Mouse (Mus musculus): ENCODE data around the gene Gpr37l1.

The Gpr37l1 gene

DNA sequence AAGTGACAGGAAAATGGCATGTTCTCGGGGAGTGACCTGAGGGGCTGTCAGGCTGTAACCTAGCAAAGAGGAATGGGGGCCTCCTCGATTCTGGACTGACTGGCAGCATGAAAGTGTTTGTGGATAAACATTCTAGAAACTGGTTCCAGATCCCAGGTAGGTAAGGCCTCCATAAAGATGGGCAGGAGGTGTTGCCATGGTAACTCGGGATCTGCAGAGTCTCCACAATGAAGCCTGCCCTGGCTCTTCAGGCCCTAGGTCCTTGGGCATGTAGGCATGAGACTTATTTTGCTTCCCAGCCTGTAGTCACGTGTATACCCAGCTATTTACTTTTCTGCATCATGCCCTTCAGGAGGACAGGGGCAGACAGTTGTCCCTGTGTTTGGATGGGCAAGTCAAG is 13.8 kb upstream of the Gpr37l1 start:
- no peak for DNase-seq

DNA sequence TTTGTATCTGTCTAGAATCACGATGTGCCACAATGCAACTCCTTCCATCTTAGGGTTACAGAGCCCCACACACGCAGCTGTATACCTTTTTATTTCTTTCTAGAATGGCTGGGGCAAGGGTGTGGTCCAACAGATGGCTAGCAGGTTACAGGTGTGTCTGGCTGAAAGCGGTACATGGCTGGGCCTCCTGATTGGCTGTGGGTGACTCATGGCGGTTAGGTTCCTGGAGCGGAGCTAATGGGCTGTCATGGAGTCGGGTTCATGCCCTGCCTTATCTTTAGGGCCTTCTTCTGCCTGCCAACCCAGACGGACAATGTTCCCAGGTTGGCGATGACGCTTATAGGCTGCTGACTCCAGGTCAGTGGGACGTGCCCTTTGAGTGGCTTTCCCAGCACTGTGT is 13.3 kb upstream of the Gpr37l1 start:
- DNase-seq: no peak

DNA sequence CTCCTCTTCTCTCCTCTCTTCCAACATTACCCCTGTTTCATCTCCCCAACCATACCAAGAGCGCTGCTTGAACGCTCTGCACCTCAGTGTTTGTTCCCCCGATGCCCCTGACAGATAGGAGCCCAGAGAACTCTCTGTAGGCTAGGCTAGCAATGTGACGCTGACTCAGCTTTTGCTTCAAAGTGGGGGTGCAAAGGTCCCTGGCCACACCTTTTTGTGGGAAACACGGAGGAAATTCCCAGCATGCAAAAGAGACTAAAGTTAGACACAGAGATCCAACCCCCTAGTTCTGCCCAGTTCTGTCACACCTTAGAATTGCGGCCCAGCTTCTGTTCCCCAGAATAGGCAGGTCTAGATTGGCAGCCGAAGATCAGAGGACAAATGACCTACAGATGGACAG is 11.4 kb upstream of the Gpr37l1 start:
- DNase-seq: no peak

DNA sequence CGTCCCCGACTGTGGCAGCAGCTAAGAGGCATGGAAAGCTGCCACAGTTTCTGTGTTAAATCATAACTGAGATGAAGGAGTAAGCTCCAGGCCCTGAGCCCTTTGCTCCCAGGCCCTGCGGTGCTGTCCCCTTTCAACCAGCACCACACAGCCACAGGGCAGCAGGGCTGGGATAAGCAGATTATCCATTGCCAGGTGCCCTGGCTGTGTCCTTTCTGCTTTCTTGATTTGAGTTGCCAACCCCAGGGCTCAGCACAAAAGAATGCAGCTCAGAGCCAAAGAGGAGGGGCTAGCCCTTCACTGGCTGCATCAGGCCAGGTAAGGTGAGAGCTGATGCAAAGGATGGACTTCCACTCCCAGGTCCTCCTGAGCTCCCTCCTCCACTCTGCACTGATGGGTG is 10.2 kb upstream of the Gpr37l1 start:
- no peak for DNase-seq

DNA sequence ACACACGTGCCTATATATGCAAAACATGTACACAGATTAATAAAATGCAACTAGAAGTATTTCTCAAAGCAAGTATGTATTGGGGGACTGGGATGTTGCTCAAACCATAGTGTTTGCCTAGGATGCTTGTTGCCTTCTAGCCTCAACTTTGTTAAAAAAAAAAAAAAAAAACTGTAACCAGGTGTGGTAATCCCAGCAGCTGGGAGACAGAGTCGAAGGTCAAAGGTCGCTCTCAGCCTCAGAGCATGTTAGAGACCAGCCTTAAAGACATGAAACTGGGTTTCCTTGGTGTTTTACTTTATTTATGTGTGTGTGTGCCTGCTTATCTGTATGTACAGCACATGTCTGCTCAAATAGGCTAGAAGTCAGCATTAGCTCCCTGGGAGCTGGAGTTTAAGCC is 7.7 kb upstream of the Gpr37l1 start:
- DNase-seq: no peak

DNA sequence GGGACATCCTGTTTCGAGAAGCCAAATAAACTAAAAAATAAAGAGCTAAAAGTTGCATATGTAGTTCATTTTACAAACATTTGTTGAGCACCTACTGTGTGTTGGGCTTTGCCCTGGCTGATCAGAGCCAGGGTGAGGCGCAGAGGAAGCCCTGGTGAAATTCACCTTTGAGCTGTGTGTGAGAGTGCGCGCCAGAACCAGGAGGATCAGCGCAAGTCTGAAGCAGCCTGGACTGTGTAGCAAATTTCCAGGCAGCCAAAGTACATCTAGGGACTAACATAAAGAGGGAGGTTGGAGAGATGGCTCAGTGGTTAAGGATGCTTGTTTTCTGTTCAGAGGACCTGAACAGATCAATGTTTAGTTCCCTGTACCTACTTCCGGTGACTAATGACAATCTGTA is 5.8 kb upstream of the Gpr37l1 start:
- no peak for DNase-seq

DNA sequence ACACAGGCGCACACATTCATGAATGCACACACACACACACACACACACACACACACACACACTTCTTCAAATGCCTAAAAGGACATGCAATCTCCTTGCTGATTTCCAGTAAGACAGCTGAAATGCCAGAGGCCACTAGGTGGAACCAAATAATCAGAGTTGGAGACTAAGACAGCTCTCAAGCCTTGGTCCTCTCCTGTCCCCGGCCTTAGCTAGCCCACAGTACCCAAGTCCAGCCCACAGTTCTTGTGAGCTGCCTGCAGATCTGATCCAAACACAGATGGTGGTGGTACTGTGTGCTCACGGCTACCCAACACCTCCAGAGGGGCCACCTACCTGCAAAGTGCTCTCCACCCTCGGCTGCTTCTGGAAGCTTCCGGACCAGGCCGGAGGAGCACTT is 4.5 kb upstream of the Gpr37l1 start:
- DNase-seq: peak; percentile 48

DNA sequence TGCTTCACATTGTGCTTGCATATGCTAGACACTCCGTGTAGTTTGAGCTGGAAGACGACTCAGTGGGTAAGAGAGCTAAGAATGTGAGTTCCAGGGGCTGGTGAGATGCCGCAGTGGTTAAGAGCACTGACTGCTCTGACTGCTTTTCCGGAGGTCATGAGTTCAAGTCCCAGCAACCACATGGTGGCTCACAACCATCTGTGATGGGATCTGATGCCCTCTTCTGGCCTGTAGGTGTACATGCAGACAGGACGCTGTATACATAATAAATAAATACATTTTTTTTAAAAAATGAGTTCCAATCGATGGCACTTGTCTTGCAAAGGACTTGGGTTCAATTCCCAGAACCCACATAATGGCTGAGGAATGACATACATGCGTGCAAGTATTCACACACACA is 3.7 kb upstream of the Gpr37l1 start:
- no peak for DNase-seq

DNA sequence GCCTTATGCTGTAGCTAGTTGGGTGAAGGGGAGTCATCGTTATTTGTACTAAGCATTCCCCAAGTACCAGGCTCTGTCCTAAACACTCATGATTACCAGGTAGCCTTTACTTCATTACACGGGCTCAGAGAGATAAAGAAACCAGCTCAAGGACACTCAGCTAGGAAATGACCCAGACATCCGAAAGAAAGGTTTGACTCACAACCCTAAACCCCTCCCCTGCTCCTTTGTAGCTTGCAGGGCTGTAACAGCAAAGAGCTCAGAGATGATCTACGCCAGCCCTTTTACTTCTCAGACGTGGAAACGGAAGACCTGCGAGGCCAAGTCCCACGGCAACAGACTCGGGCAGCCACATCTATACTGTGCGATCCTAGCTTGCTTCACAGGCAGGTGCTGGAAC is 2.8 kb upstream of the Gpr37l1 start:
- no peak for DNase-seq

DNA sequence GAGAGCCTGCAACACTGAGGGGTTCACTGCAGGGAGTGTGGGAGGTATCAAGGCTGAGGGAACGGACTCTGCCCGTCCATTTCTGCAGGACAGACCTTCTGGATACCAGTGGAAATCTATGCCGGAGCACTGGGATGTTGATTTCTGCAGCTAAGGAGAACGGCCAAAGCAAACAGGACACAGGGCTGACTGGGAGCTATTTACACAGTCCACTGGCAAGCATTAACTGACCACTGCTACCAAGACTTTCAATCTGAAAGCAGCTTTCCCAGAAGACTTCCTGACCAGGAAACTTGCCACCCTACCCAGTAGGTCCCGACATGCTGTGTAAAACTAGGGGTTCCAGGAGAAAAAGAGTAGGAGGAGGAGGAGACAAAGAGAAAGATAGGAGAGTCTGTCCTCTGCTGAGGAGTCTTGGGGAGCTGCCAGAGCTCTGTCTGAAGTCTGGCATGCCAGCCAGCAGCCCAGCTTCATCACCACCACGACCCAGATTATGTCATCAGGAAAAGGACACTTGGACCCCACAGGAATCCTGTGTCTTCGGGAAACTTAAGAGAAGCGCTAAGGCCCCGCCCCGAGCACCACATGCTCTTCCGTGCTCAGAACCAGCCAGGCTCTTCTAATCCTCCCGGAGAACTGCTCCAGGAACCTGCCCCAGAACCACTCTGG is 2.2 kb upstream of the Gpr37l1 start:
- DNase-seq: no peak

DNA sequence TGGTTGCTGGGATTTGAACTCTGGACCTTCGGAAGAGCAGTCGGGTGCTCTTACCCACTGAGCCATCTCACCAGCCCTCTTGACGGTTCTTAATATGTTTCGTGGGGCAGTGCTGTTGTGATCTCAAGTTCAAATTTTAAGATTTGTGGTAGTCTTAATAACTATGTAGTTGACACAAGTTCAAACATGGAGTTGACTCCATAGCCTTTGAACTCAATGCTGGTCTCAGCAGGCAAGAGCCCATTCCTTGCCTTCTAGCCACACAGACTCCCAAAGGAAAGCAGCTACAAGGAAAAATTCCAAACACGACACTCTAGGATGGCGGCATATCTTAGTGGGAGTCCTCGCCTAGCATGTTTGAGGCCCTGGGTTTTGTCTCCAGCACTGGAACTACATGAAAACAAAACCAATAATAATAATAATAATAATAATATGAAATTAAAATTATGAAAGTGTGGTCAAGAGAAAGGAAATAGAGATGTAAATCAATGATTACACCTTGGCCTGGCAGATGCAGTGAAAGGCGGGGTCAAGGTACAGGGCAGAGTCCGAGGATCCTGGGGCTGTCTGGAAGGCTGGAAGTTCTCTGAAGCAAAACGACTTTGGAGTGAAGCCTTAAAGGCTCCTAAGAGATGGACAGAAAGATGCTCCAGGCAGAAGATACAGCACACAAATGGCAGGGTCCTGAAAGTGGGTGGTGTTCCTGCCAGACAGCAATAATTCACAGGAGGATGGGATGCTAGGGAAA is 1.1 kb upstream of the Gpr37l1 start:
- DNase-seq: no peak

DNA sequence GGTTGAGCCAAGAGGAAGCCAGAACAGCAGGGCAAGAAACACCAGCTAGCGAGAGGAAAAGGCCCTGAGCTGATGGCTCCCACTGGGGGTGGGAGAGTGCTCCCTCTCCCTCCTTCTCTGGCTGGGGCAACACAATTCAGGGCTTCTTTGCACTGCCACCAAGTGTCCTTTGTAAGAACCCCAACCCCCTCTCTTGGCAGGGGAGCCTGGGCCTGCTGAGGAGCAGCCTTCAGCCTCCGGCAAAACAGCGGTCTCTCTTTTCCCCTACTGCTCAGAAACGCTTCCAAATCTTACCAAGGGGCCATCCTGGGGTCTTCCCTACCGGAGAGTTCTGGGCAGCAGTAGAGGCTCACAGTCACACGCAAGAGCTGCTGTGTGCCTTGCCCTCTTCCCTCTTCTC is 4.8 kb downstream of the Gpr37l1 start:
- DNase-seq: peak; percentile 52

DNA sequence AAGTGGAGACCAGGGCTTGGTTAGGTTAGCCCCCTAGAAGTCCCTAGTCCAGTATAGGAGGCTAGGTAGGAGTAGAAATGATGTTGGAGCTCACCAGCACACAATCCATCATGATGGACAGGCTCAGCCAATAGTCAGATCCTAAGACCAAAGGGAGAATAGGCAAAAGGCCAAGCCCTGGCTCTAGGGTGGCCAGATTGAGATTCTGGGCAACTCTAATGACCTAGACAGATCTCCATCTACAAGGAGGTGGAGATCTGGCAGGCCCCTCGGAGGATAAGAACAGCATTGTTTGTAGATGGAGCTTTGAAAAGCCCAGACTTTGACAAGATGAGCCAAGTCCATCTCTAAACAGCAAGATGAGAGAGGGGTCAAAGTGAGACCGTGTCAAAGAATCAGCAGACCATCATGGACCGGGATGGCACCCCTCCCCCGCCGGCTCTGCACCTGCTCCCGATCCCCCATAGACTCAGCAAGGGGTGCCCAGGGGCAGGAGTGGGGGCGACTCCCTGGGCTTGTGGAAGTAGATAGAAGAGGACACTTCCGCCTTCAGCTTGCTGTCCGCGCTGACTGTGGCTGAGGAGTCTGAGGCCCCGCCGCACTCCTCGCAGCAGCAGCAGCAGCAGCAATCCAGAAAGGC is 7.0 kb downstream of the Gpr37l1 start:
- no peak for DNase-seq

DNA sequence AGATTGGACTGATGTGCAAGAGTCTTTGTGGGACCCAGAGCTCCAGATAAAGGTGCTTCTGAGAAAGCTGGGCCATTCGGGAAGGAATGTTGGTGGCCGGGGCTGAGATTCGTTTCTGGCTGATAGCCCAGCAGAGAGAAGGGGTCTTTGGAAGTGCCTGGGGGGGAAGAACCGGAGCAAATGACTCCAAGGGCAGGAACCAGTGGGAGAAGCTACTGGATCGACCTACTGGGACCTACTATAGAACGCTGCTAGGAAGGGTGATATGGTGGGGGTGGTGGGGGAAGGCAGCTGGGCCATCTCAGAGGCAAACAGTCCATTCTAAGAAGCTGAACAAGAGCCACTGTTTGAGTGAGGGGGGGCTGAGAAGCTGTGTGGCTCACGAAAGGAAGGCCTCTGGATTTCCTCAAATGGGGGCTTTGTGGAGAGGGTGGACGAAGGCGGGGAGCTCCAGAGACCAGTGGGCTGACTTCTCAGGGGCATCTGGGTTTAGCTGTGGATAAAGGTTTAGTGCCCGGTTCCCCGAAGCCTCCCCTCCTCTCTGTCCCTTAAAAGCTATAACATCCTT is 7.8 kb downstream of the Gpr37l1 start:
- DNase-seq: no peak

DNA sequence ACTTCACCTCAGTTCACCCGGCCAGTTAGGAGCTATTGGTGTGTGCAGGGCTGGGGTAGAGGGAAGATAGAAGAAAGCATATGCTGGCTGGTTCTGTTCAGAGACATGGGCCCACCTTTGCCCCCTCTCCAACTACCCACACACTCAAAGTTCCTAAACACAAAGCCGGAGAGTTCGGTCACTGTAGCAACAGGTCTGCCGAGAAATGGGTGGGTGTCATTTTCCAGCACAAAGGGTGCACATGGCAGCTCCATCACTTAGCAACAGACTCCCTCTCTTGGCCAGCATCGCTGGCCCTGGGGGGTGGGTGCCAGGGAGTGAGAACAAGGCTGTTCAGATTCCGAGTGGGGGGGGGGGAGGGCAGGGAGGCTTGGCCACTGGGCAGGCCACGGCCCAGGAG is 8.4 kb downstream of the Gpr37l1 start:
- peak; percentile 49 for DNase-seq

DNA sequence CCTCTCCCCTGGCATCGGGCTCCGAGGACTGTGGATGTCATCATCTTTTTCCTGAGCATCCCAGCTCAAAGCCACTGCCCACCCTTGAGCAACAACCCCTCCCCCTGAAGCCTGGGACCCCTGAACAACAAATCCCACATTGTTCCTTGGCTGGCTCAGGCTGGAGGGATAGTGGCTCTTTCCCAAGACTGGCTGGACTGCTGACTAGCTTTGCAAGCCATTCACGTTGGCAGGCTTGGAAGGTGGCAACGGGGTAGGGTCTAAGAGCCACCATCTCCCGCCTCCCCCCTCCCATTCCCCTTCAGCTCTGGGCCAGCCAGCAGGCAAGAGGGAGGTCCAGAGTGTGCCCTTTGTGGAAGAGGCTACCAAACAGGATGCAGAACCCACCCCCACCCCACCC is 8.8 kb downstream of the Gpr37l1 start:
- DNase-seq: peak; percentile 55

DNA sequence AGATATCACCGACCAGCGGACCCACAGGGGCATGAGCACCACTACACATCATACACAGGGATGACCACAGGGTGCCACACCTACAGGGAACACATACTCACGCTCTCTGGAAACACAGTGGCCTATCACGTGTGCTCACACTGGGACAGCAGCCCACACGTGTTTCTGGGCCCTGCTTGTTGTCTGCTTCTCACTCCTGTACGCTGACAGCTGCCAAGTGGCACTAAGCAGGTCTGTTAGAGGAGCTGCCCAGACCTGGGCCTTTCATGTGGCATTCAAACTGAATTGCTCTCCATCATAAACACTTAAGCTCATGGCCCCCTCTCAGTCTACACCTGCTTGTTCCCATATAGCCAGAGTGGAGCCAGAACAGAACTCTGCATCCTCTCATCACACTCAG is 11.2 kb downstream of the Gpr37l1 start:
- DNase-seq: no peak

DNA sequence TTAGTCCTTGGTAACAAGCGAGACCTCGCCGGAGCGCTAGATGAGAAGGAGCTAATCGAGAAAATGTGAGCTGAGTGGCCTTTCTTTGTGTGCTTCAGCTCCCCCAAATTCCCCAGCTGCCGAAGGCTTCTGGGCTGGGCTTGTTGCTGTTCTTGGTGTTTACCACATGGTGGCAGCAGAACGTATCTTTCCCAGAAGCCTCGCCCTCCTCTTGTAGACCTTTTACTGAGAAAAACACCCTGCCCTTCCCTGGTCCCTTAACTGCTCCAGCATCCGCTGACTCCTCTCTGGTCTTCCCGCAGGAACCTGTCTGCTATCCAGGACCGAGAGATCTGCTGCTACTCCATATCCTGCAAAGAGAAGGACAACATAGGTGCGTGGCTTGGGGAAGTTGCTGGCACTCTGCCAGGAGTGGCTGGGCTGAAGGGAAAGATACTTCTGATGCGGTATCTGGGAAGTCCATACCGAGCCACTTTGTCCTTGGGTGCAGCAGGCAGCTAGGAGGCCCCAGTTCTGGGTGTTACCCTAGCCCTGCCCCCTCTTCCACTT is 13.0 kb downstream of the Gpr37l1 start:
- peak; percentile 82 for DNase-seq

DNA sequence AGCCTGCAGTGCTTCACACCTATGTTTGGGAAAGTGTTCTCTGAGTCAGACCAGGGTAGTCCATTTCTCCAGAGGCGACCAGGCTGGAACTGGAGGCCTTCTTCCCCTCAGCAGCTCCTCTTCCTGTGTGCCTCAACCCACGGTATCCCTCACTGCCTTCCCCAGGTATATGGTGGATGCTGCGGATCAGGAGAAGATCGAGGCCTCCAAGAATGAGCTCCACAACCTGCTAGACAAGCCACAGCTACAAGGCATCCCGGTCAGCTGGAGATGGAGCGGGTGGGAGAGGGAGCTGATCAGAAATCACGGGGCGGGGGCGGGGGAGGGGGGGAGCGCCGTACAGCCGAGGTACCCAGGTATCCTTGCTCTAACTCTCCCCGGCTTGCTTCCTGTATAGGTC is 13.5 kb downstream of the Gpr37l1 start:
- DNase-seq: no peak

DNA sequence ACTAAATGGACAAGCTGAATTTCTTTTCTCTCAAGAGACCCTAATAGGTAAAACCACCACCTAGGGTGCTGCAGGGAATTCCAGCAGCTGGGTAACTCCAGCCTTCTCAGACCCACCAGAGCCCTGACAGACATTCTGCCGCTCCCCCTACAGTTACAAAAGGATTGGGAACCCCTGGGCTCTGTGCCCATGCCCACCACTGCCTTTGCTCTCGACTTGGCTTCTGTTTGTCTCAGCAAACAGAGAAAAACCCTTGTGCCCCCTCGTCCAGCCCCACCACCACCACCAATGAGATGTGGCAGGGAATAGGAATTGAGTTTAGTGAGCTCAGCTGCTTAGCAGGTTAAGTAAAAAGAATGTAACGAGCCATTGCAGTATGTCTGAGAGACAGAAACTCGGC is 18.5 kb downstream of the Gpr37l1 start:
- peak; percentile 48 for DNase-seq

DNA sequence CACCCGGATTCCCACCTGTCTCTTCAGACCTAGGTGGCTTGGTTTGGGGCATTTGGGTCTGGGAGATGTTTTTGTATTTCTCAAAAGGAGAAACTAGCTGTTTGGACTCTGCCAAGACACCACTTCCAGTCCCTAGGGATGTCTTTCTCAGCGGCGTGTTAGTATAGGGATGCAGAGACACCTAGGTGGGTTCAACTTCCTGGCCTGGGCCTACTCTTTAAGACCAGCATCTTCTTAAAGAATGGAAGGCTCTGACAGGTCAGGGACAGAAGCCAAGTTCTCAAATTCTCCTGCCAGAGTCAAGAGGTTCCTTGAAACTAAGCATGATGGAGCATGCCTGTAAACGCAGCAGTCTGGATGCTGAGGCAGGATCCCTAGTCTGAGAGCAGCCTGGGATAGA is 19.0 kb downstream of the Gpr37l1 start:
- DNase-seq: no peak

DNA sequence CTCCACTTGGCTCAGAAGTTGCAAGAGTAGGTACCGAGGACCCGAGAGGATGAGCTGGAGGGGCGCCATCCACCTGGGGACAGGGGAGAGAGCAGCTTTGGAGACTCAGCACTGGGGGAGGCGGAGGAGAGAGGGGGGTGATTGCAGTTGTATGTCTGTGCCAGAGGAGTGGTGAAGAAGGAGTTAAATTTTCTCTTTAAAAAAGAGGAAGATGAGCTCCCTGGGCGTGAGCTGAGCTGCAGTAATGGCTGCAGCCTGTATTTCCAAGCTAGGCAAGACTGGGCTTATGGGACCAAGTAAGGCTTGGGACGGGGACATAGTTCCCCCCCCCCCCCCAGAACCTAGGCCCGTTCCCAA is 19.8 kb downstream of the Gpr37l1 start:
- DNase-seq: no peak

DNA sequence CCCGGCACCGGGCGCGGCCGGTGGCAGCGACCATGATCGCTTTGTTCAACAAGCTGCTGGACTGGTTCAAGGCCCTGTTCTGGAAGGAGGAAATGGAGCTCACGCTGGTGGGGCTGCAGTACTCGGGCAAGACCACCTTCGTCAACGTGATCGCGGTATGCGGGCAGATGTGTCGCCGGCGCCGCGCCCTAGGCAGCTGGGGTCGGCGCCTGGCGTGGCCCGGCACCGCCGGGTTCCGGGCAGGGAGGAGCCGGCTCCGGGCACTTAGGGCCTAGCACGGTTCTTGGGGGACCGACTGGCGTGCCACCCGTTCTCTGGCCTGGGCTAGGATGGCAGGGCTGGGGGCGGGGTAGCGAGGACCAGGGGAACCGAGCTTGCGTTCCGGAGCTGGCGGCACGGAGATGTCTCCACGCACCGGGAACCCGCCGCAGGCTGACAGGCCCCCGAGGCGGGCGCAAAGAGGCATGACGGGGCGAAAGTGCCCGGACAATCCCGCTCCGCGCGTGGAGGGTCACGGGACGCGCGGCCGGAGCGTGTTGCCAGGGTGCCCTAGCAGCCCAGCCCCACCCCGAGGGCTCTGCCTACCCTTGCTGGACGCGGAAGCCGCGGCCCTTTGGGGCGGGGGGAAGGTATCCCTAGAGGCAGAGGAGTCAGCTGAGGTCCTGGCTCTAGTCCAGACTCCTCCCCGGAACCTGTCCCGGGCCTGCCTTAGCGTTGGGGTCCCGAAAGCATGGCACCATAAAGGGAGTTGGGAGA is 20.4 kb downstream of the Gpr37l1 start:
- DNase-seq: peak; percentile 87
